Mouse (Mus musculus) hindbrain, embryonic 11.5 days (tissue): Measurements from ENCODE around the gene Cyp2g1. TPM values are rescaled to one million over a fixed set of nuclear protein-coding genes. Genes with fewer than 3 reads are reported as not detected.
"Not testable (repeated sequence)": the region's sequence is repeated elsewhere in the genome, so short reads cannot be mapped to it uniquely, and the experiment has no call there.

Source experiments
- ATAC-seq: fragments of 200-750 bp; cut with Nextera tagmentation; 2 replicates; pipeline ENCODE4 v1.8.0; 2017; ENCODE audit warnings: mild to moderate bottlenecking, moderate TSS enrichment, moderate library complexity; ENCODE audit not compliant: low FRiP score
- DNase-seq: peaks from one replicate; pipeline ENCODE4 v3.0.0-alpha.2; 2015; ENCODE audit warnings: low spot score
- H3K27ac ChIP-seq: fragments of 300-500 bp; sonication (generic); 2 replicates; pipeline ENCODE4 v1.5.1; 2014; ENCODE audit warnings: mild to moderate bottlenecking, low read depth, low read length
- H3K27me3 ChIP-seq: fragments of 300-500 bp; sonication (generic); 2 replicates; pipeline ENCODE4 v1.6.1; 2014; ENCODE audit warnings: mild to moderate bottlenecking, low read length, moderate library complexity, mixed read lengths; ENCODE audit not compliant: control insufficient read depth, insufficient read depth
- H3K36me3 ChIP-seq: fragments of 300-500 bp; sonication (generic); 2 replicates; pipeline ENCODE4 v1.6.1; 2014; ENCODE audit warnings: mild to moderate bottlenecking, low read length, moderate library complexity, mixed read lengths; ENCODE audit not compliant: control insufficient read depth, insufficient read depth
- H3K4me1 ChIP-seq: fragments of 300-500 bp; sonication (generic); replicated peaks from 2 replicates; pipeline ENCODE4 v1.6.1; 2014; ENCODE audit warnings: low read length, mixed read lengths; ENCODE audit not compliant: control insufficient read depth, insufficient read depth
- H3K4me2 ChIP-seq: fragments of 300-500 bp; sonication (generic); replicated peaks from 2 replicates; pipeline ENCODE4 v1.6.1; 2014; ENCODE audit warnings: mild to moderate bottlenecking, low read depth, low read length
- H3K4me3 ChIP-seq: fragments of 300-500 bp; sonication (generic); 2 replicates; pipeline ENCODE4 v1.5.1; 2014; ENCODE audit warnings: low read depth, low read length
- H3K9ac ChIP-seq: fragments of 300-500 bp; sonication (generic); 2 replicates; pipeline ENCODE4 v1.6.1; 2014; ENCODE audit warnings: low read depth, low read length
- H3K9me3 ChIP-seq: fragments of 300-500 bp; sonication (generic); 2 replicates; pipeline ENCODE4 v1.6.1; 2016; ENCODE audit warnings: low read length; ENCODE audit not compliant: control insufficient read depth
- WGBS: fragments of 180-500 bp; shearing (Covaris S2); extraction: QIAGEN DNeasy Blood & Tissue Kit; methylation state at CpG from one replicate; pipeline ENCODE4 v1.1.7; 2014; 5-methylcytosine and 5-hydroxymethylcytosine counted together
- polyA plus RNA-seq: library from polyadenylated mRNA; unstranded; fragments of >200 nt; fragmentation: Nextera tagmentation; extraction: Ambion mirVana; gene quantifications from 2 replicates; pipeline ENCODE4 v1.2.1, GENCODE M21; 2014

The Cyp2g1 gene
- polyA plus RNA-seq, 1 experiment from 2014 or later = not detected

DNA sequence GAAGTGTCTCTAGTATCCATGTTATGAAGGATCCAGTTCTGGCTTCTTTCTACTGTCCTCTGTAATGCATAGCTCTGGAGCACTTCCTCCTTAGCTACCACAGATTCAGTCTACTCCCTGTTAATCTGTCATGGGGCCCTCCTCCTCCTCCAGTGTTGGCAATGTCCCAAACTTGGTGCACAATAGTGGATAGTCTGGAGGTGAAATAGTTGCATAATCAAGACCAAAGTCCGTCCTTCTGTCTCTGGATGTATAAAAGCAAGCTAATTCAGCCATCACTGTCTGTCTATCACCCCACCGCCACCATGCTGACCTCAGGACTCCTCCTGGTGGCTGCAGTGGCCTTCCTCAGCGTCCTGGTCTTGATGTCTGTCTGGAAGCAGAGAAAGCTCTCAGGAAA lies 26.4 kb downstream of the Cyp2g1 start, which contains the start of gene Cyp2a5:
Cyp2a5 (plus strand) TSS at position 247 of the 400 bp plus-strand sequence.
- H3K27me3 ChIP-seq, H3K36me3 ChIP-seq, H3K27ac ChIP-seq, DNase-seq, H3K4me1 ChIP-seq, ATAC-seq, H3K9me3 ChIP-seq, H3K4me3 ChIP-seq, H3K4me2 ChIP-seq, H3K9ac ChIP-seq: not testable (repeated sequence)
- 87% methylated on average over 3 of the region's 3 CpGs for WGBS

DNA sequence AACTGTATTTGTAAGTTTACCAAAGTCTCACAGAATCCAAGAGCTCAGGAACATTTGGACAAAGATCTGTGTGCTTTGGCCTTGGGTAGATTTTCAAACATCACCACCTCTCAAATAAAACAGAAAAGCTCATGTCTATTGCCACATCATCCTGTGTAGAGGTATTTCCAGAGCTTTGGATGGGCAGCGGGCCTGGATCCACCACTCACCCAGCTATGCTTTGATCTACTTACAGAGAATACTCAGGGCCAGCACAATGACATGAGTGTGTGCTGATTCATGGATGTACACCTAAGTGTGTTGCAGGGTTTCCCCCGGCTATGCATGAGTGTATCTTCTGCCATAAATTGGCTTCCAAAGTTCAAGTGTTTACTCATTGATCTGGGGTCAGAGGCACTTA lies 34.7 kb downstream of the Cyp2g1 start:
- H3K9ac ChIP-seq, DNase-seq, H3K9me3 ChIP-seq, H3K27me3 ChIP-seq, H3K4me2 ChIP-seq, H3K27ac ChIP-seq, H3K36me3 ChIP-seq, H3K4me3 ChIP-seq, H3K4me1 ChIP-seq, ATAC-seq: not testable (repeated sequence)
- WGBS = 94% methylated on average over 2 of the region's 2 CpGs

DNA sequence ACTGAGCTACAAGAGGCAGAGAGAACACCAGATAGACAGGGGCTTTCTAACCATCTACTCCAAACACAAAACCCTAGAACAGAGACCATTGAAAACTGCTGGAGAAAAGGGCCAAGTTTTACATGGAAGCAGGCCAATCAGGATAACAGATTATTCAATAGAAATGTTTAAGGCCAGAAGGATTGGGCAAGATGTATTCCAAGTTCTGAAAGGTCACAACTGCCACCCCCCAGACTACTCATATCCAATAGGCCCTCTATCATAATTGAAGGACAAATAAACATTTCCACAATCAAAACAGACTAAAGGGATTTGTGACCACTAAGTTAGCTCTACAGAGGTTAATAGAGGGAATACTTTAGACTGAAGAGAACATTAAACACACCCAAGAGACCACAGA lies 41.4 kb downstream of the Cyp2g1 start:
- H3K9me3 ChIP-seq, H3K4me2 ChIP-seq, H3K9ac ChIP-seq, H3K4me1 ChIP-seq, H3K36me3 ChIP-seq, H3K27me3 ChIP-seq, ATAC-seq, DNase-seq, H3K27ac ChIP-seq, H3K4me3 ChIP-seq: not testable (repeated sequence)

Other genes starting within 250 kb of the Cyp2g1 start
- gene Vmn1r185, start 190.4 kb upstream of the Cyp2g1 start, polyA plus RNA-seq = not detected in 2 replicates
- not detected in 2 replicates for gene Cyp2b23, start 122.5 kb upstream of the Cyp2g1 start, polyA plus RNA-seq
- gene Cyp2b19, start 51.8 kb upstream of the Cyp2g1 start, polyA plus RNA-seq = 0.08 and 0.09 TPM in 2 replicates
- gene Cyp2a5, start 26.4 kb downstream of the Cyp2g1 start, polyA plus RNA-seq = 0.27 and 0.60 TPM in 2 replicates
- not detected in 2 replicates for gene Cyp2a22, start 130.5 kb downstream of the Cyp2g1 start, polyA plus RNA-seq
- not detected in 2 replicates for gene Cyp2a12, start 220.2 kb downstream of the Cyp2g1 start, polyA plus RNA-seq